Comparison of ENCODE assay signal across 23 mouse cellular contexts in genomic region chrX:7977892-7978291, GRCm38 (mm10). TPM values are rescaled to one million over a fixed set of nuclear protein-coding genes. Genes with fewer than 3 reads are reported as not detected.
DNase-seq lines count a peak whose midpoint lies in the region; ATAC-seq and TF ChIP-seq lines count a peak whose summit lies in the region.
"Had no signal": no experiment of that assay in that cellular context is flagged by ENCODE, and none has a peak within 500 bp of the region (broad histone marks: within the 10 kb centered on the region; RNA-seq: fewer than 3 reads in every experiment).

TSS of gene Gata1 (minus strand) at chrX:7978071.

- no peak for TF ChIP-seq POLR2A in testis, adult 2 months (IDR thresholded peaks at IDR 0.05; ENCODE audit: control insufficient read depth, low read depth, low read length)

- H3K4me2 ChIP-seq in liver, embryonic 13.5 days: no peak within 1 kb of the TSS
- H3K4me2 ChIP-seq: heart, embryonic 15.5 days; midbrain, embryonic 12.5 days; neural tube, embryonic 15.5 days had no signal

- no peak within 1 kb of the TSS for H3K9ac ChIP-seq in liver, embryonic 13.5 days
- H3K9ac ChIP-seq: forebrain, postnatal 0 days; heart, embryonic 15.5 days; midbrain, embryonic 12.5 days; neural tube, embryonic 15.5 days had no signal

- DNase-seq in testis, postnatal 10 days (ENCODE audit: low spot score): no peak
- no peak for DNase-seq in liver, embryonic 13.5 days
- DNase-seq in MN1 (ENCODE audit: low spot score): no peak
- DNase-seq in lung, postnatal 14 days: no peak
- DNase-seq in adrenal gland, postnatal 25 days: no peak
- DNase-seq: cerebellum, postnatal 25 days; forebrain, postnatal 0 days; left cerebral cortex, postnatal 4 days; lung, adult 18-20 months; lung, postnatal 36 days; retina, postnatal 1 day; right cerebral cortex, postnatal 4 days; thymus, adult 18-20 months had no signal

- H3K9me3 ChIP-seq in liver, embryonic 13.5 days (replicated peaks): no peaks in the 10 kb centered on the region
- H3K9me3 ChIP-seq: embryonic facial prominence, embryonic 10.5 days; heart, embryonic 15.5 days; midbrain, embryonic 12.5 days; neural tube, embryonic 15.5 days had no signal

- H3K4me3 ChIP-seq in testis, adult 2 months (ENCODE audit: control insufficient read depth, low read depth, low read length): no peak within 1 kb of the TSS
- H3K4me3 ChIP-seq in liver, embryonic 13.5 days (replicated peaks): no peak within 1 kb of the TSS
- H3K4me3 ChIP-seq: embryonic facial prominence, embryonic 10.5 days; heart, embryonic 15.5 days; midbrain, embryonic 12.5 days; myocyte; neural tube, embryonic 15.5 days had no signal

- H3K4me1 ChIP-seq in testis, adult 2 months (ENCODE audit: control insufficient read depth, insufficient read depth, low read length): no peaks in the 10 kb centered on the region
- H3K4me1 ChIP-seq in liver, embryonic 13.5 days (replicated peaks): peaks cover 24% of the 10 kb centered on the region
- H3K4me1 ChIP-seq: embryonic facial prominence, embryonic 10.5 days; heart, embryonic 15.5 days; midbrain, embryonic 12.5 days; neural tube, embryonic 15.5 days had no signal

- H3K27me3 ChIP-seq in testis, adult 2 months (ENCODE audit: control insufficient read depth, insufficient read depth, low read length): no peaks in the 10 kb centered on the region
- no peaks in the 10 kb centered on the region for H3K27me3 ChIP-seq in liver, embryonic 13.5 days
- H3K27me3 ChIP-seq: heart, embryonic 15.5 days; midbrain, embryonic 12.5 days; neural tube, embryonic 15.5 days had no signal

- no peak for ATAC-seq in common myeloid progenitor, adult 5-6 weeks (replicated peaks; ENCODE audit: low read depth, poor library complexity, severe bottlenecking)
- ATAC-seq in liver, embryonic 13.5 days (ENCODE audit: low read depth): no peak
- ATAC-seq: forebrain, postnatal 0 days had no signal

- no peaks in the 10 kb centered on the region for H3K36me3 ChIP-seq in testis, adult 2 months (ENCODE audit: control insufficient read depth, insufficient read depth, low read length)
- no peaks in the 10 kb centered on the region for H3K36me3 ChIP-seq in liver, embryonic 13.5 days
- H3K36me3 ChIP-seq: embryonic facial prominence, embryonic 10.5 days; heart, embryonic 15.5 days; midbrain, embryonic 12.5 days; neural tube, embryonic 15.5 days had no signal

- TF ChIP-seq CTCF in testis, adult 2 months (IDR thresholded peaks at IDR 0.05; ENCODE audit: control insufficient read depth, insufficient read depth, insufficient replicate concordance, low read depth, low read length): no peak

- 87% methylated on average over 11 of the region's 11 CpGs for WGBS in liver, embryonic 13.5 days (ENCODE audit: insufficient replicate concordance)

- no peak within 1 kb of the TSS for H3K27ac ChIP-seq in testis, adult 2 months (ENCODE audit: control insufficient read depth, insufficient read depth, low read depth, low read length)
- H3K27ac ChIP-seq in liver, embryonic 13.5 days: peak within 1 kb of the TSS; percentile 39
- H3K27ac ChIP-seq: embryonic facial prominence, embryonic 10.5 days; heart, embryonic 15.5 days; kidney, postnatal 0 days; midbrain, embryonic 12.5 days; neural tube, embryonic 15.5 days had no signal

RNA-seq across cellular contexts. Expression of gene Gata1, which starts in this region (rescaled TPM):
- polyA plus RNA-seq in testis, adult 2 months (2012; rRNA removed): 16.8 and 22.1 TPM in 2 replicates
- 46.7 and 51.4 TPM in 2 replicates for total RNA-seq in common myeloid progenitor, adult 5-6 weeks (2017)
- 135 and 145 TPM in 2 replicates for polyA plus RNA-seq in liver, embryonic 13.5 days (2015; fragmentation: Nextera tagmentation; extraction: Ambion mirVana)
- not detected in 2 replicates for total RNA-seq in adrenal gland, postnatal 25 days (2021)
- total RNA-seq: forebrain, postnatal 0 days; gastrocnemius, adult 18-20 months; layer of hippocampus, adult 18-20 months; left cerebral cortex, postnatal 4 days had no signal
- polyA plus RNA-seq: forebrain, postnatal 0 days; myocyte; neural tube, embryonic 15.5 days had no signal

Comparison
In these comparisons a context has a peak if more than half of its experiments do, and no peak if none do; other contexts are left out.
1. RNA of gene Gata1 (total RNA-seq): 46.7 to 51.4 TPM in common myeloid progenitor, adult 5-6 weeks; not detected in adrenal gland, postnatal 25 days; every median in the first group is over 10 times any median in the second.